Mouse (Mus musculus) fat pad, adult 2 months (tissue): ENCODE measurements around the gene Tmem56.
A peak's percentile ranks its signal among the peaks of the same experiment; 100 is the strongest.

Source experiments
- DNase-seq: peaks from one replicate; pipeline ENCODE4 v3.0.0-alpha.2; 2011; ENCODE audit warnings: low read depth, low spot score; ENCODE audit errors: extremely low read depth

Tmem56 gene

GRCm38 (mm10) chr3:121282998-121283397 is at the start of gene Tmem56:
Gene Tmem56 (minus strand): TSS chr3:121283098.
- DNase-seq, result no peak

GRCm38 (mm10) chr3:121330244-121330646 is 47.3 kb upstream of the Tmem56 start:
- no peak for DNase-seq

GRCm38 (mm10) chr3:121329647-121330046 is 46.7 kb upstream of the Tmem56 start:
- no peak for DNase-seq

- DNase-seq, result no peak
Observed at GRCm38 (mm10) chr3:121327406-121327805, 44.5 kb upstream of the Tmem56 start.

DNA sequence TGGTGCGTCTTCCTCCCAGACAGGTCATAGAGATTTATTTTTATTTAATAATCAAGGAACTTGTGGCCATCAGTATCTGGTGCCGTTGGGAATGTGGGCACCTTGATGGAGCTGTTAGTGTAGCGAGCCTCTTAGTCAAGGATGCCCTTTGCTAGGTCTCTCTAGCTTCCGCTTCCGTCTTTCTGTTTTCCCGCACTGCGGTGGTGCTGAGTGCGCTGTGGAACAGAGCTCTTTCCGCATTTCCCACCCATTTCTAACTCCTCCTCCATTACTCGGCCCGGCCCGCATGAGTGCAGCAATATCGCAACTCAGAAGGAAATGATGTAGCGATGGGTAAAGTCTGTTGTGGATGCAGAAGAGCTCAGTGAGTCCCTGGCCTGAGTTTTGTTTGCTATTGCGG is 40.5 kb upstream of the Tmem56 start:
- no peak for DNase-seq

DNA sequence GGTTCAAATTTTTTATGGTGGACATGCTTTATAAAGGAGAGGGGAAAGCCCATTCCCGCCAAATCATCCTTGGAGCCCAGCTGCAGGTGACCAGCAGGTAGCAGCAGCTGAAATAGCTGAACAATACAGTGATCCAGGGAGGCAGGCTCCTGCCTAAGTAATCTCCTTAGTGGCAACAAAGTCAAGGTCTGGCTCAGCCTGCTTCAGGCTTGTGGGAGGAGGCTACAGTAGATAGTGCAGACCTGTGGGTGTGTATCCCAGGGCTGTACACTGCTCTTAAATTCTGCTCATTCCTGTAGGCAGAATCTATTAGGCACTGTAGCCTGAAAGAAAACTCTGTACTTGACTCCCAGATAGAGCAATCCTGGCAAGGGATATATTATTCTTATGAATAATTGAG is 38.0 kb upstream of the Tmem56 start:
- DNase-seq, result no peak

DNA sequence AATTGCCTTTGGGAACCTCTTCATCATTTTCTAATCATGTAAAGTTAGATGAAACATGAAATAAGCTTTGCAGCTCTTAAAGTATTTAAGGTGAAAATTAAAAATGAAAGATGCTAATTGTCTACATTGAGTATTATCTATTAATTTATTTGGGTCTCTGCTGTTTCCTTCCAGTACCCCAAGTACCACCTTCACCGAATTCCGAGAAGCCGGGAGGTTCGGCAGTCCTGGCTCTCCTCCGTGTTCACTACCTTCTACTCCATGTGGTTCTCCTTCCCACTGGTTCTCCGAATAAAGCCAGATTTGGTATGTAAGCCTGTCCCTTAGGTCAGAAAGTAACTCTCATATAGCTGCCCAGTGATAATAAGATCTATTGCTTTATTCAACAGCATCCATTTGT is 37.0 kb upstream of the Tmem56 start:
- DNase-seq, result no peak

GRCm38 (mm10) chr3:121315498-121315897 is 32.6 kb upstream of the Tmem56 start:
- no peak for DNase-seq

GRCm38 (mm10) chr3:121314149-121314548 is 31.3 kb upstream of the Tmem56 start:
- DNase-seq, result no peak

- no peak for DNase-seq
Observed at GRCm38 (mm10) chr3:121312979-121313378, 30.1 kb upstream of the Tmem56 start.

DNA sequence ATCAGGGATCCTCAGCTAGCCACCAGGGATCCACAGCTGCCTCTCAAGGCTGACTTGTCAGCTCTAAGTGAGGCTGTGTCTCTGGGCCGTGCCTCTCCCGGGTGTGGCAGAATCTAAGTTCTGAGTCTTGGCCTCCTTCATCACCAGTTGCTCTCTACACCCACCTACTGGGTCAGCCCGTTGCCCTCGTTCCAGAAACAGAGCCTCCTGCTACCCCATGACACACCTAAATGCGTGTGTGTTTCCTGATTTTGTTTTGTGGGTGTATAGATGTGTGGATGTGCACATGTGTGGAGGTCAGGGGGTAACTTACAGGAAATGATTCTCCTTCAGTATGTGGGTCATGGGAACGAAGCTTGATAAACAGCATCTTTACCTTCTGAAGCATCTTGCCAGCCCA is 29.5 kb upstream of the Tmem56 start:
- no peak for DNase-seq

DNA sequence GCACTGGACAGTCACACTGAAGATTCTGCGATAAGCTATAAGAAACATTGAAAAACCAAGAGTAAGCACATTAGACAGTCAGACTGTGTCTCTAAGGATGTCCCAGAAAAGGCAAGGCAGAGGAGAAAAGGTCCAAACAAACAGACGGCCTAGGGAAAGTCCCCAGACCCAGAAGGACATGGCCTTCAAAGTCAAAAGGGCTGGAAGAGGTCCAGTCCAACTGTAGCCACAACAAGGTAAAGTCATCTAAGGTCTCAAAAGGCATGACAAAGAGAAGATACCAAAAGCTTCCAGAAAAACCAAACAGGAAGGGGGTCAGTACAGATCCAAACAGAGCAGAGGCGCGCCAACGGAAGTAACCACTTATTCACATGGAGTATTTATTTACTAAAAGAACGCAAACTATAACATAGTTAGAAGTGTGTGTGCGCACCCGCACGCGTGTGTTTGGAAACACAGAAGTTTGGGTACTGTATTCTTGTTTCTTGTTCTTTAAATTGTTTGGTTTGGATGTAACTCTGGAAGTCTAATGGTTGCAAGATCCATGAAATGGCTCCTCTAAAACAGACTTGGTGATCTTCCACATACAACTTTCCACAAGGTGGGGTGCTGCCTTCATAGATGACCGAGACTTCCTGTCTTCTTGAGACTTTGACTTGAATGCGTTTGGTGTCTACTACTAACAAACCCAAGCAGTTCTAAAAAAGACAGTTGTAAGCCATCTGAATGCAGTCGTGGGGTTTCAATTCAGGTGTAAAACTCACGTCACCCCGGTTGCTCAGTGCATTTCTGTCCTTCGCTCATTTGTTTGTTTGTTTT is 27.2 kb upstream of the Tmem56 start:
- no peak for DNase-seq

GRCm38 (mm10) chr3:121309429-121309828 is 26.5 kb upstream of the Tmem56 start:
- no peak for DNase-seq

- DNase-seq, result no peak
Observed at GRCm38 (mm10) chr3:121308935-121309334, 26.0 kb upstream of the Tmem56 start.

GRCm38 (mm10) chr3:121307532-121308234 is 24.8 kb upstream of the Tmem56 start:
- DNase-seq, result no peak

GRCm38 (mm10) chr3:121306641-121307040 is 23.7 kb upstream of the Tmem56 start:
- no peak for DNase-seq

GRCm38 (mm10) chr3:121294200-121294599 is 11.3 kb upstream of the Tmem56 start:
- DNase-seq, result no peak

DNA sequence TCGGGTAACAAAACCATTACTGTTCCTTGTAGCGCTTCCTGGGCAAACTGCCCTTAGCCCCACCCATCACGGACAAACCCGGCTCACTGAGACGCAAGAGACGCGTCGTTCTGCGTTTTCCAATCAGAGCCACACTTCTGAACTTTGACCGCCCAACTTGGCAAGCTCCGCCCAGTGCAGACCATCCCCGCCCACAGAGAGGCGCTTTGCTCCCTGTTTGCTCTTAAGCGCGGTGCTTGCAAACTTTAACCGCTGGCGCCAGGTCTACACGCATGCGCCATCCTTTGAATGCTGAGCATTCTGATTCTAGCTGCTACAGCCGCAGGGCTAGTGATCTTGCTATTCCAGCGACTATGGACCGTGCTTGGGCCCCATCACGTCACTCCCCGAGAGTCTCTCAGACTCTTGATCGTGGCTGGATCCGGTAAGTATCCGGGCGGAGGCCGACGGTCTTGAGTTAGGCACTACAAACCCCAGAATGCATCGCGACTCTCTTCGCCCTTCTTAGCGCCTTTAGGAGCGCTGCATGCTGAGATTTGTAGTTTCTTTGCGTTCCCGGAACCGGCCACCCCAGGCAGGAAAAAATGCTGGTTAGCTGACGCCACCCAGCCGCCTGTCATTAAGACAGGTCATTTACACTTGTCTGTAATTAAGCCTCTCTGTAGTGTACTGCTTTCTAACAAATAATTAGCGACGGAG is 8.8 kb upstream of the Tmem56 start, which contains the start of gene Alg14:
Gene Alg14, plus strand, starts transcription at position 214 of the 699 bp plus-strand sequence.
- peak; percentile 96 for DNase-seq

- no peak for DNase-seq
Observed at GRCm38 (mm10) chr3:121291225-121291559, 8.3 kb upstream of the Tmem56 start.

DNA sequence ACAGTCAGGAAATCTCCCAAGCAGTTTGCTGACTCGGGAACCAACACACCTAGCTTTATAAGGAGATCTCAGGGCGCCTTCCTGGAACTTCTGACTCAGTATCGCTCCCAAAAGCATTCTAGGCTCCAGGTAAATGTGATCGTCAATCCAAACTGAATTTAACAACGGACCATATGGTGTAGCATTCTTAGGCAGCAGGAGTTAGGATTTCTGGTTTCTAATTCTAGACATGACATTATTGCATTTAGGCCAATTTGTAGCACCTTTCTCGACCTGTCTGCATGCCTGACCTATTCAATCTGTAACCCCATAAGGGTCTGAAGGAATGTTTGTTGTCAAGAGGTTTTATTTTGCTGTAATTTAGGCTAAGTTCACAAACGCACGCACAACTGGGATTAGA is 7.8 kb upstream of the Tmem56 start:
- DNase-seq, result no peak

GRCm38 (mm10) chr3:121287151-121287550 is 4.3 kb upstream of the Tmem56 start:
- no peak for DNase-seq

- no peak for DNase-seq
Observed at GRCm38 (mm10) chr3:121285219-121285618, 2.3 kb upstream of the Tmem56 start.
